Mouse (Mus musculus): ENCODE data around the gene Ndufs2. TPM values are rescaled to one million over a fixed set of nuclear protein-coding genes. Genes with fewer than 3 reads are reported as not detected.

Gene Ndufs2
- total and polyA plus RNA-seq, 2 experiments from 2014 or later, result 1,009 to 1,127 TPM

GRCm38 (mm10) chr1:171195887-171196397, 55.2 kb downstream of the Ndufs2 start, which contains the start of gene Pcp4l1:
Gene Pcp4l1 (minus strand): TSS chr1:171196268.
- Histone ChIP-seq H3K27me3 (ENCODE audit: control insufficient read depth, insufficient read depth, low read length) (no peaks in the 10 kb centered on the region), H3K4me3 (ENCODE audit: low read depth, low read length) (peak within 1 kb of the TSS; percentile 64), H3K9me3 (replicated peaks; ENCODE audit: control insufficient read depth, low read length) (no peaks in the 10 kb centered on the region), H3K27ac (ENCODE audit: low read depth) (peak within 1 kb of the TSS; percentile 39), H3K4me2 (ENCODE audit: low read depth, low read length) (peak within 1 kb of the TSS; percentile 70), H3K36me3 (replicated peaks; ENCODE audit: control insufficient read depth, insufficient read depth, low read length) (no peaks in the 10 kb centered on the region), H3K4me1 (ENCODE audit: control insufficient read depth, insufficient read depth) (peaks cover 26% of the 10 kb centered on the region), H3K9ac (replicated peaks; ENCODE audit: low read depth, low read length) (peak within 1 kb of the TSS; percentile 68)
- DNase-seq (ENCODE audit: low spot score) (peak; percentile 94), ATAC-seq (ENCODE audit: insufficient read depth, low read depth) (peak; percentile 95)
- under 1% methylated on average over 33 of the region's 33 CpGs for WGBS
- TF ChIP-seq CTCF (IDR thresholded peaks at IDR 0.05; ENCODE audit: low read depth) (0 out of 2 replicates have a peak, but pooled peaks have one; percentile 0), EP300 (IDR thresholded peaks at IDR 0.05; ENCODE audit: low read depth) (no peak)

- no peak for TF ChIP-seq EP300 (IDR thresholded peaks at IDR 0.05; ENCODE audit: low read depth)
- TF ChIP-seq CTCF (IDR thresholded peaks at IDR 0.05; ENCODE audit: low read depth), result no peak
- peak overlapping the region; percentile 68 for H3K9ac ChIP-seq (replicated peaks; ENCODE audit: low read depth, low read length)
- H3K27ac ChIP-seq (ENCODE audit: low read depth), result peak overlapping the region; percentile 39
- no peaks in the 10 kb centered on the region for H3K9me3 ChIP-seq (replicated peaks; ENCODE audit: control insufficient read depth, low read length)
- ATAC-seq (ENCODE audit: insufficient read depth, low read depth) (no peak), DNase-seq (ENCODE audit: low spot score) (no peak)
- H3K36me3 ChIP-seq (replicated peaks; ENCODE audit: control insufficient read depth, insufficient read depth, low read length), result no peaks in the 10 kb centered on the region
- peak overlapping the region; percentile 64 for H3K4me3 ChIP-seq (ENCODE audit: low read depth, low read length)
- H3K4me1 ChIP-seq (ENCODE audit: control insufficient read depth, insufficient read depth), result peaks cover 26% of the 10 kb centered on the region
- H3K4me2 ChIP-seq (ENCODE audit: low read depth, low read length), result peak overlapping the region; percentile 70
- whole genome bisulfite sequencing, result 11% methylated on average over 20 of the region's 20 CpGs
- H3K27me3 ChIP-seq (ENCODE audit: control insufficient read depth, insufficient read depth, low read length), result no peaks in the 10 kb centered on the region
Observed at GRCm38 (mm10) chr1:171195046-171195822, 56.0 kb downstream of the Ndufs2 start.

GRCm38 (mm10) chr1:171193911-171194830, 57.0 kb downstream of the Ndufs2 start:
- no peak for ATAC-seq (ENCODE audit: insufficient read depth, low read depth)
- H3K27me3 ChIP-seq (ENCODE audit: control insufficient read depth, insufficient read depth, low read length), result no peaks in the 10 kb centered on the region
- H3K4me2 ChIP-seq (ENCODE audit: low read depth, low read length), result peak overlapping the region; percentile 70
- peak overlapping the region; percentile 5; the same call in 1 of the 2 replicates for H3K9ac ChIP-seq (replicated peaks; ENCODE audit: low read depth, low read length)
- H3K4me3 ChIP-seq (ENCODE audit: low read depth, low read length), result peak overlapping the region; percentile 64
- 44% methylated on average over 11 of the region's 11 CpGs for WGBS
- H3K36me3 ChIP-seq (replicated peaks; ENCODE audit: control insufficient read depth, insufficient read depth, low read length), result no peaks in the 10 kb centered on the region
- TF ChIP-seq EP300 (IDR thresholded peaks at IDR 0.05; ENCODE audit: low read depth) (no peak), CTCF (IDR thresholded peaks at IDR 0.05; ENCODE audit: low read depth) (no peak)
- peak overlapping the region; percentile 47 for H3K27ac ChIP-seq (ENCODE audit: low read depth)
- H3K4me1 ChIP-seq (ENCODE audit: control insufficient read depth, insufficient read depth), result peaks cover 33% of the 10 kb centered on the region
- no peak for DNase-seq (ENCODE audit: low spot score)
- H3K9me3 ChIP-seq (replicated peaks; ENCODE audit: control insufficient read depth, low read length), result no peaks in the 10 kb centered on the region

GRCm38 (mm10) chr1:171193093-171193840, 57.9 kb downstream of the Ndufs2 start:
- TF ChIP-seq EP300 (IDR thresholded peaks at IDR 0.05; ENCODE audit: low read depth) (no peak), CTCF (IDR thresholded peaks at IDR 0.05; ENCODE audit: low read depth) (no peak)
- Histone ChIP-seq H3K36me3 (replicated peaks; ENCODE audit: control insufficient read depth, insufficient read depth, low read length) (no peaks in the 10 kb centered on the region), H3K4me2 (ENCODE audit: low read depth, low read length) (peak overlapping the region; percentile 70), H3K9me3 (replicated peaks; ENCODE audit: control insufficient read depth, low read length) (no peaks in the 10 kb centered on the region), H3K9ac (replicated peaks; ENCODE audit: low read depth, low read length) (peak overlapping the region; percentile 53), H3K4me3 (ENCODE audit: low read depth, low read length) (peak overlapping the region; percentile 20), H3K27ac (ENCODE audit: low read depth) (peak overlapping the region; percentile 47), H3K4me1 (ENCODE audit: control insufficient read depth, insufficient read depth) (peaks cover 40% of the 10 kb centered on the region), H3K27me3 (ENCODE audit: control insufficient read depth, insufficient read depth, low read length) (no peaks in the 10 kb centered on the region)
- no peak for ATAC-seq (ENCODE audit: insufficient read depth, low read depth)
- 17% methylated on average over 18 of the region's 18 CpGs for WGBS
- no peak for DNase-seq (ENCODE audit: low spot score)

GRCm38 (mm10) chr1:171192283-171192682, 58.9 kb downstream of the Ndufs2 start:
- peaks cover 45% of the 10 kb centered on the region for H3K4me1 ChIP-seq (ENCODE audit: control insufficient read depth, insufficient read depth)
- no peak overlapping the region for H3K27ac ChIP-seq (ENCODE audit: low read depth)
- H3K9me3 ChIP-seq (replicated peaks; ENCODE audit: control insufficient read depth, low read length), result no peaks in the 10 kb centered on the region
- no peak for ATAC-seq (ENCODE audit: insufficient read depth, low read depth)
- no peak for DNase-seq (ENCODE audit: low spot score)
- H3K4me2 ChIP-seq (ENCODE audit: low read depth, low read length), result no peak overlapping the region
- no peaks in the 10 kb centered on the region for H3K27me3 ChIP-seq (ENCODE audit: control insufficient read depth, insufficient read depth, low read length)
- no peaks in the 10 kb centered on the region for H3K36me3 ChIP-seq (replicated peaks; ENCODE audit: control insufficient read depth, insufficient read depth, low read length)
- TF ChIP-seq EP300 (IDR thresholded peaks at IDR 0.05; ENCODE audit: low read depth) (no peak), CTCF (IDR thresholded peaks at IDR 0.05; ENCODE audit: low read depth) (no peak)
- no peak overlapping the region for H3K4me3 ChIP-seq (ENCODE audit: low read depth, low read length)
- 46% methylated on average over 10 of the region's 10 CpGs for WGBS
- H3K9ac ChIP-seq (replicated peaks; ENCODE audit: low read depth, low read length), result no peak overlapping the region

Data from heart, postnatal 0 days (tissue).